In genomic region chr6:49032783-49033182, GRCm38 (mm10) we compare ENCODE assay signal across 32 mouse cellular contexts. TPM values are rescaled to one million over a fixed set of nuclear protein-coding genes. Genes with fewer than 3 reads are reported as not detected.
"Had no signal": no experiment of that assay in that cellular context is flagged by ENCODE, and none has a peak within 500 bp of the region (broad histone marks: within the 10 kb centered on the region; RNA-seq: fewer than 3 reads in every experiment).

No protein-coding gene starts in this region.

- H3K4me2 ChIP-seq: heart, embryonic 11.5 days; heart, embryonic 13.5 days; heart, embryonic 15.5 days; hindbrain, embryonic 13.5 days; hindbrain, embryonic 15.5 days; kidney, embryonic 15.5 days; limb, embryonic 12.5 days; liver, embryonic 11.5 days; liver, embryonic 13.5 days had no signal

- H3K4me3 ChIP-seq: gastrocnemius, adult 2 months; heart, adult 2 months; heart, embryonic 13.5 days; heart, embryonic 15.5 days; hindbrain, embryonic 13.5 days; hindbrain, embryonic 15.5 days; kidney, embryonic 15.5 days; limb, embryonic 10.5 days; limb, embryonic 12.5 days; liver, embryonic 13.5 days had no signal

- H3K36me3 ChIP-seq: heart, embryonic 13.5 days; heart, embryonic 15.5 days; hindbrain, embryonic 13.5 days; hindbrain, embryonic 15.5 days; kidney, embryonic 15.5 days; limb, embryonic 10.5 days; limb, embryonic 12.5 days; liver, embryonic 13.5 days had no signal

- DNase-seq: gastrocnemius, adult 2 months; gastrocnemius, postnatal 10 days; gastrocnemius, postnatal 25 days; heart, adult 2 months; heart, postnatal 14 days; heart, postnatal 36 days; kidney, adult 11 months; kidney, adult 2 months; kidney, adult 9 months; kidney, postnatal 14 days; kidney, postnatal 36 days; layer of hippocampus, adult 9-11 months; layer of hippocampus, postnatal 36 days; liver; liver, embryonic 13.5 days had no signal

- ATAC-seq: intestine, embryonic 16.5 days had no signal

- H3K4me1 ChIP-seq: hindbrain, embryonic 13.5 days; hindbrain, embryonic 15.5 days had no signal

- H3K9me3 ChIP-seq: heart, embryonic 13.5 days; heart, embryonic 15.5 days; hindbrain, embryonic 13.5 days; hindbrain, embryonic 15.5 days; kidney, embryonic 15.5 days; limb, embryonic 10.5 days; limb, embryonic 12.5 days; liver, embryonic 13.5 days had no signal

- H3K27ac ChIP-seq: gastrocnemius, adult 2 months; heart, adult 2 months; heart, embryonic 13.5 days; heart, embryonic 15.5 days; hindbrain, embryonic 13.5 days; hindbrain, embryonic 15.5 days; hindbrain, postnatal 0 days; kidney, embryonic 15.5 days; kidney, postnatal 0 days; limb, embryonic 10.5 days; limb, embryonic 12.5 days; liver, embryonic 13.5 days had no signal

- H3K9ac ChIP-seq: heart, embryonic 13.5 days; heart, embryonic 15.5 days; hindbrain, embryonic 13.5 days; hindbrain, embryonic 15.5 days; kidney, embryonic 15.5 days; limb, embryonic 12.5 days; liver, embryonic 13.5 days had no signal

RNA-seq across cellular contexts. Expression of gene Svs1, which starts 46.1 kb away (rescaled TPM):
- polyA plus RNA-seq: heart, adult 2 months; heart, embryonic 11.5 days; heart, embryonic 13.5 days; heart, embryonic 15.5 days; heart, postnatal 0 days; hindbrain, embryonic 11.5 days; hindbrain, embryonic 13.5 days; hindbrain, embryonic 15.5 days; hindbrain, postnatal 0 days; intestine, embryonic 14.5 days; intestine, embryonic 16.5 days; kidney, embryonic 15.5 days; kidney, postnatal 0 days; large intestine, adult 2 months; limb, embryonic 10.5 days; limb, embryonic 12.5 days; limb, embryonic 14.5 days; liver, embryonic 11.5 days; liver, embryonic 13.5 days had no signal

RNA-seq across cellular contexts. Expression of gene Doxl2, which starts 58.0 kb away (rescaled TPM):
- polyA plus RNA-seq: heart, adult 2 months; heart, embryonic 11.5 days; heart, embryonic 13.5 days; heart, embryonic 15.5 days; heart, postnatal 0 days; hindbrain, embryonic 11.5 days; hindbrain, embryonic 13.5 days; hindbrain, embryonic 15.5 days; hindbrain, postnatal 0 days; intestine, embryonic 14.5 days; intestine, embryonic 16.5 days; kidney, adult 2 months; kidney, embryonic 15.5 days; kidney, postnatal 0 days; large intestine, adult 2 months; limb, embryonic 10.5 days; limb, embryonic 12.5 days; limb, embryonic 14.5 days; liver, embryonic 11.5 days; liver, embryonic 13.5 days had no signal
